Comparison of ENCODE assay signal across 1 mouse cellular context in genomic region chr11:101200986-101201385, GRCm38 (mm10).
A peak's percentile ranks its signal among the peaks of the same experiment; 100 is the strongest.
TF ChIP-seq lines count a peak whose summit lies in the region.

No protein-coding gene starts in this region.

TF ChIP-seq in MEL, 35 proteins besides CTCF, POLR2A, EP300 and RAD21:
- TF ChIP-seq SMC3 (IDR thresholded peaks at IDR 0.05; ENCODE audit: low read depth, low read length) (peak; percentile 88), ZMIZ1 (IDR thresholded peaks at IDR 0.05; ENCODE audit: low read depth, low read length) (no peak), MAZ (IDR thresholded peaks at IDR 0.05; ENCODE audit: low read depth, low read length) (no peak), GATA1 (IDR thresholded peaks at IDR 0.05; ENCODE audit: low read depth, low read length) (no peak), USF1 (IDR thresholded peaks at IDR 0.05; ENCODE audit: low read depth, low read length) (no peak), MEF2A (IDR thresholded peaks at IDR 0.05; ENCODE audit: extremely low read depth, insufficient replicate concordance, low read depth, low read length, poor library complexity, severe bottlenecking) (no peak), MYB (IDR thresholded peaks at IDR 0.05; ENCODE audit: low read depth, low read length) (no peak), GABPA (IDR thresholded peaks at IDR 0.05; ENCODE audit: low read depth, low read length) (no peak), TCF12 (IDR thresholded peaks at IDR 0.05; ENCODE audit: low read depth, low read length) (no peak), CHD1 (IDR thresholded peaks at IDR 0.05; ENCODE audit: low read depth, low read length) (no peak), MAX (IDR thresholded peaks at IDR 0.05; ENCODE audit: low read length) (no peak), MAFK (IDR thresholded peaks at IDR 0.05; ENCODE audit: borderline replicate concordance, low read depth, low read length) (no peak), ZC3H11A (IDR thresholded peaks at IDR 0.05; ENCODE audit: low read depth, low read length) (peak; percentile 53), CHD2 (IDR thresholded peaks at IDR 0.05; ENCODE audit: low read length) (no peak)
